ENCODE assay signal across 8 mouse cellular contexts in the genomic region with DNA sequence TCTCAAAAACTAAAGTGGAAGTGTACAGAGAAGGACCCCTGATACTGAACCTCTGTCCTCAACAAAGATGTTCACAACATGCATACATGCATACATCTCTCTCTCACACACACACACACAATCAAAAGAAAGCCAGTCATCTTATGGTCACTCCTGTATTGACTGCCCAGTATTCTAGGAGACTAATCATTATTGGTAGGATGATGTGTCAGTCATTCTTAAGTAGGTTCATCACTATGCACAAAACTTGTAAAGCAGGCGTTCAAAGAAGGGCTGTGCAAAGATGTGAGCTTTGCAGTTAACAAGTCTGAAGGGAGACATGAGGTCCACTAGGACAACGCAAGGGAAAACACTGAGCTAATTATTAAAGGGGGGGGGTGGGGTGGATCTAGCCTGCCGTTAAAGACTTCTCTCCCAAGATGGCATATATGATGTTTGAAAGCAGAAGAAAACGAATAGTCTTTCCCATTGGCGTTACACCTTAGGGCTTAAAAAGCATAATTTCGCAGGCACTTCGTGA. TPM values are rescaled to one million over a fixed set of nuclear protein-coding genes. Genes with fewer than 3 reads are reported as not detected.
DNase-seq lines count a peak whose midpoint lies in the region; ATAC-seq lines count a peak whose summit lies in the region.

No protein-coding gene starts in this region.

- peak; percentile 13 for DNase-seq in cerebellum, adult 9-10 months
- no peak for DNase-seq in cerebellum, postnatal 25 days
- DNase-seq in 416B (ENCODE audit: low read depth) = peak; percentile 69
- DNase-seq in forebrain, embryonic 14.5 days (ENCODE audit: low spot score) = no peak
- no peak for DNase-seq in B cell, adult 2 months
- DNase-seq in frontal cortex, postnatal 10 days (ENCODE audit: low spot score in 2 of 2) = no peak
- DNase-seq in right cerebral cortex, postnatal 14 days = no peak

- no peaks in the 10 kb centered on the region for H3K9me3 ChIP-seq in forebrain, embryonic 14.5 days (replicated peaks; ENCODE audit: control insufficient read depth, low read length)
- H3K9me3 ChIP-seq in liver, embryonic 15.5 days (replicated peaks) = no peaks in the 10 kb centered on the region

- WGBS in forebrain, embryonic 14.5 days = 51% methylated on average over 7 of the region's 7 CpGs
- 31% methylated on average over 7 of the region's 7 CpGs for WGBS in liver, embryonic 15.5 days (ENCODE audit: insufficient replicate concordance)

- ATAC-seq in forebrain, embryonic 14.5 days = no peak
- ATAC-seq in liver, embryonic 15.5 days (ENCODE audit: insufficient read depth) = no peak

- peaks cover 11% of the 10 kb centered on the region for H3K4me1 ChIP-seq in forebrain, embryonic 14.5 days (ENCODE audit: control insufficient read depth, insufficient read depth, low read length)
- peaks cover 42% of the 10 kb centered on the region for H3K4me1 ChIP-seq in liver, embryonic 15.5 days (replicated peaks)

- peak overlapping the region; percentile 76 for H3K9ac ChIP-seq in forebrain, embryonic 14.5 days (ENCODE audit: low read length)
- peak overlapping the region; percentile 90 for H3K9ac ChIP-seq in liver, embryonic 15.5 days

- H3K36me3 ChIP-seq in forebrain, embryonic 14.5 days (ENCODE audit: control insufficient read depth, insufficient read depth, low read length) = no peaks in the 10 kb centered on the region
- H3K36me3 ChIP-seq in liver, embryonic 15.5 days (replicated peaks) = peaks cover 11% of the 10 kb centered on the region

- no peak overlapping the region for H3K27ac ChIP-seq in forebrain, embryonic 14.5 days (ENCODE audit: low read depth, low read length)
- H3K27ac ChIP-seq in liver, embryonic 15.5 days (replicated peaks) = peak overlapping the region; percentile 91

- H3K27me3 ChIP-seq in forebrain, embryonic 14.5 days (replicated peaks; ENCODE audit: control insufficient read depth, insufficient read depth, low read length) = no peaks in the 10 kb centered on the region
- H3K27me3 ChIP-seq in liver, embryonic 15.5 days = no peaks in the 10 kb centered on the region

- peak overlapping the region; percentile 73 for H3K4me3 ChIP-seq in forebrain, embryonic 14.5 days (ENCODE audit: low read depth, low read length)
- H3K4me3 ChIP-seq in liver, embryonic 15.5 days (replicated peaks) = peak overlapping the region; percentile 91

- peak overlapping the region; percentile 79 for H3K4me2 ChIP-seq in forebrain, embryonic 14.5 days (ENCODE audit: low read length)
- peak overlapping the region; percentile 96 for H3K4me2 ChIP-seq in liver, embryonic 15.5 days

RNA-seq across cellular contexts. Expression of gene Fkbp15, which starts 1.0 kb away (rescaled TPM):
- 15.7 and 18.6 TPM in 2 replicates for polyA plus RNA-seq in forebrain, embryonic 14.5 days (2014; fragmentation: Nextera tagmentation; extraction: Ambion mirVana)
- polyA plus RNA-seq in liver, embryonic 15.5 days (2015; fragmentation: Nextera tagmentation; extraction: Ambion mirVana) = 14.1 and 15.6 TPM in 2 replicates

RNA-seq across cellular contexts. Expression of gene Slc31a1, which starts 1.2 kb away (rescaled TPM):
- 43.9 and 44.9 TPM in 2 replicates for polyA plus RNA-seq in forebrain, embryonic 14.5 days (2014; fragmentation: Nextera tagmentation; extraction: Ambion mirVana)
- polyA plus RNA-seq in liver, embryonic 15.5 days (2015; fragmentation: Nextera tagmentation; extraction: Ambion mirVana) = 51.4 and 57.0 TPM in 2 replicates

RNA-seq across cellular contexts. Expression of gene Cdc26, which starts 49.1 kb away (rescaled TPM):
- 140 and 149 TPM in 2 replicates for polyA plus RNA-seq in forebrain, embryonic 14.5 days (2014; fragmentation: Nextera tagmentation; extraction: Ambion mirVana)
- 53.5 and 57.4 TPM in 2 replicates for polyA plus RNA-seq in liver, embryonic 15.5 days (2015; fragmentation: Nextera tagmentation; extraction: Ambion mirVana)

RNA-seq across cellular contexts. Expression of gene Prpf4, which starts 49.3 kb away (rescaled TPM):
- 16.4 and 16.6 TPM in 2 replicates for polyA plus RNA-seq in forebrain, embryonic 14.5 days (2014; fragmentation: Nextera tagmentation; extraction: Ambion mirVana)
- 9.1 and 9.3 TPM in 2 replicates for polyA plus RNA-seq in liver, embryonic 15.5 days (2015; fragmentation: Nextera tagmentation; extraction: Ambion mirVana)

Comparison
In these comparisons a context has a peak if more than half of its experiments do, and no peak if none do; other contexts are left out.
1. DNase-seq: peak in cerebellum, adult 9-10 months (single experiment) and 416B (single experiment); none in cerebellum, postnatal 25 days (0 of 2), forebrain, embryonic 14.5 days (single experiment), B cell, adult 2 months (0 of 2), frontal cortex, postnatal 10 days (0 of 2) and right cerebral cortex, postnatal 14 days (single experiment).